Mouse (Mus musculus): ENCODE results near the gene Nol7. TPM values are rescaled to one million over a fixed set of nuclear protein-coding genes. Genes with fewer than 3 reads are reported as not detected.

Nol7 gene
- polyA plus RNA-seq (2012; rRNA removed): 62.1 and 83.8 TPM in 2 replicates

DNA sequence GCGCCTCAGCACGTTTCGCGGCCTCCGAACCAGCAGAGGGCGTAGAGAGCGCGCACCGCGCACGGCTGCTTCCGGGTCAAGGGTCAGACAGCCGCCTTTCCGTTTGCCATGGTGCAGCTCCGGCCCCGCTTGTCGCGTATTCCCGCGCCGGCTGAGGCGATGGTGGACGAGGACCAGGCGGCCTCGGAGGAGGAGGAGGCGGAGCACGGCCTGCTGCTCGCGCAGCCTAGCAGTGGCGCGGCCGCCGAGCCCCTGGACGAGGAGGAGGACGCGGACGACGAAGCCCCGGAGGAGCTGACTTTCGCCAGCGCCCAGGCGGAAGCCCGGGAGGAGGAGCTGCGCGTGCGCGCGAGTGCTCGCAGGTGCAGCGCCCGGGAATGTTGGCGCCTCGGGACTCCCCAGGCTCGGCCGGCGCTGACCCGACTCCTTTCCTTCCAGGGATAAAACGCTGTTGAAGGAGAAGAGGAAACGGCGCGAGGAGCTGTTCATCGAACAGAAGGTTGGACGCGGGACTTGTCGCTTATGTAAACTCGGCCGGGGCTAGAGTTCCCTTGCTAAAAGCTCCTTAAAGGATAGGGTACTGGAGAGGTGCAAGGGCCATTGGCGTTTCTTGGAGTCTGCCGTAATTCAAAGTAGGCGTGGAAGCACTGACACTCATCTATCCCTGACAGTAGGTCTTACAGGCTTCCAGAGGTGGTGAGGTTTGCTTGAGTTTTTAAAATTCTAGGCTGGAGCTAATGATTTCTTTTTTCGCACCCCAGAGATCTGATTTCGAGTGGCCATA, at the start of gene Nol7:
Nol7 (plus strand) TSS at position 94 of the 784 bp plus-strand sequence.
- TF ChIP-seq CTCF (IDR thresholded peaks at IDR 0.05; ENCODE audit: extremely low read depth, insufficient read depth, insufficient read length, insufficient replicate concordance) (peak; percentile 88), POLR2A (IDR thresholded peaks at IDR 0.05; ENCODE audit: low read depth, low read length) (peak; percentile 75)
- H3K27me3 ChIP-seq (ENCODE audit: control insufficient read depth, insufficient read depth, low read length): no peaks in the 10 kb centered on the region
- peak within 1 kb of the TSS; percentile 99 for H3K27ac ChIP-seq (ENCODE audit: insufficient read depth, low read length)
- H3K36me3 ChIP-seq (ENCODE audit: control insufficient read depth, insufficient read depth, low read length): peaks cover 14% of the 10 kb centered on the region
- H3K4me1 ChIP-seq (ENCODE audit: control insufficient read depth, insufficient read depth, insufficient read length): peaks cover 5% of the 10 kb centered on the region
- peak; percentile 88 to 90 for DNase-seq (ENCODE audit: low read depth in 1 of 2, low spot score in 2 of 2)
- WGBS: under 1% methylated on average over 70 of the region's 72 CpGs
- H3K4me3 ChIP-seq (ENCODE audit: extremely low read depth, insufficient read depth, insufficient read length): peak within 1 kb of the TSS; percentile 100

DNA sequence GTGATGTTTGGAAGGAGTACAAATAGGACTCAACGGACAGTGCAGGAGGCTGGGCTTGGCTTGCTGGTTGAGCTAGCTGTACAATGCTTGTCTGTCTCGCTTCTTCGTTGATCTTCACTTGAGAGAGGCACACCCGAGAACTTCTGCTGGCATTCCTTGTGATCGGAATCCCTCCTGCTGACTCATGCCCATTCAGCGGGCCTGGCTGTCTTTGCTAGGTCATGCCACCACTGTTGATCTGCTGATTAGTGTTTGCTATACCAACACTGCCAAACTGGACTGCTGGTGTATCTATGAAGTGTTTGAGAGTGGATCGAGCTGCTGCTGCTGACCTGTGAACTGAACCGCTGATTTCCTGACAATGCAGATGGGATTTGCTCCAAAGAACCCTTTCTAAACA, 48.8 kb upstream of the Nol7 start:
- no peak for TF ChIP-seq POLR2A (IDR thresholded peaks at IDR 0.05; ENCODE audit: low read depth, low read length)
- TF ChIP-seq CTCF (IDR thresholded peaks at IDR 0.05; ENCODE audit: extremely low read depth, insufficient read depth, insufficient read length, insufficient replicate concordance): no peak
- H3K4me1 ChIP-seq (ENCODE audit: control insufficient read depth, insufficient read depth, insufficient read length): peaks cover 3% of the 10 kb centered on the region; the same call in 1 of the 2 replicates
- no peak for DNase-seq (ENCODE audit: low read depth in 1 of 2, low spot score in 2 of 2)
- H3K27me3 ChIP-seq (ENCODE audit: control insufficient read depth, insufficient read depth, low read length): no peaks in the 10 kb centered on the region
- no peak overlapping the region for H3K27ac ChIP-seq (ENCODE audit: insufficient read depth, low read length)
- H3K4me3 ChIP-seq (ENCODE audit: extremely low read depth, insufficient read depth, insufficient read length): no peak overlapping the region
- no peaks in the 10 kb centered on the region for H3K36me3 ChIP-seq (ENCODE audit: control insufficient read depth, insufficient read depth, low read length)
- 85% methylated on average over 8 of the region's 8 CpGs for WGBS

DNA sequence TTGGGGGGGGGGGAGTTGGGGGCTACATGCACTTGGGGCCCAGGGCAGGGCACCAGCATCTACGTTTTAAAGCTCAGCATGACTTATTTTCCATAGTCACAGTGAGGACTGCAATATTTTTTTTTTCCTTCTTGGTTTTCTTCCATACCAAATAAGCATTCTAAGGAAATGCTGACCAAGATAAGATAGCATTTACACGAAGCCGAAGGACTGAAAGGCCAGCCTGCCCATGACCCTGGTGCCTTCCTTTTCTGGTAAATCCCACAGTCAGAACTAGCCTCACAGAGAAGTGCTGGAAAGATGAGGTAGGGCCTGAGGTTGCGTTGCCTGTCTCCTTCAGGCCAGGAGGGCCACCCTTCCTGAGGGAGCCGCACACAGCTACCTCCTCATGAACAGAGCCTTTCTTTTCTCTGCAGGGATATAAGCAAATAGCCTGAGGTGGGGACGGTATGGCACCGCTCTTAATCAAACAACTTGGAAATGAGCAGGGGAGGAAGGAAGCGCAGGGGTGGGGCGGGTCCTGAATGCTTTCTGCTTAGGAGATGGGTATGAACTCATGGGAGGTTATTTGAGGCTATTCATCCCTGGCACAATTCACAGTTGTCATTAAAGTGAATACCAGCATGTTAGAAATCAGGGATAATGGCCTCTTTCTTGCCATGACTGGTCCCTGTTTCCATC, 47.6 kb upstream of the Nol7 start:
- Histone ChIP-seq H3K4me1 (ENCODE audit: control insufficient read depth, insufficient read depth, insufficient read length) (peaks cover 3% of the 10 kb centered on the region; the same call in 1 of the 2 replicates), H3K36me3 (ENCODE audit: control insufficient read depth, insufficient read depth, low read length) (no peaks in the 10 kb centered on the region), H3K27me3 (ENCODE audit: control insufficient read depth, insufficient read depth, low read length) (no peaks in the 10 kb centered on the region), H3K27ac (ENCODE audit: insufficient read depth, low read length) (no peak overlapping the region; the same call in 1 of the 2 replicates), H3K4me3 (ENCODE audit: extremely low read depth, insufficient read depth, insufficient read length) (no peak overlapping the region)
- no peak for DNase-seq (ENCODE audit: low read depth in 1 of 2, low spot score in 2 of 2)
- TF ChIP-seq POLR2A (IDR thresholded peaks at IDR 0.05; ENCODE audit: low read depth, low read length) (no peak), CTCF (IDR thresholded peaks at IDR 0.05; ENCODE audit: extremely low read depth, insufficient read depth, insufficient read length, insufficient replicate concordance) (no peak)
- WGBS: 75% methylated on average over 9 of the region's 9 CpGs

DNA sequence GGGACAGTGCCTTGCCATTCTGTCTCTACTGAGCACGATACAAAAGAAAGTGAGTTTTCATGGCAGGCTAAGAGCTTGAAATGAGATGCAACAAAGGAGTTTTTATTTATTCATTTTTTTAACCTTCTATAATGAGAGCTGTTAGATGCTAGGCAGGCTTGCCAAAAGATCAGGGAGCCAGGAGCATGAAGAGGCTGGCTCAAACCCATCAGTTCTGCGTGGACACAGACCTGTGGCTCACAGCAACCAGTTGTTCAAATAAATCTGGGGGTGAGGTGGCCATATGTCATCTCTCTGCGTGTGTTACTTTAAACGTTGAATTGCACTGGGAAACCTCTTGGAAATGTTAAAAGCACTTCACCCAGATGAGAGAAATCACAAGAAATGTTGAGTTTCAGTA, 44.8 kb upstream of the Nol7 start:
- TF ChIP-seq POLR2A (IDR thresholded peaks at IDR 0.05; ENCODE audit: low read depth, low read length): no peak
- TF ChIP-seq CTCF (IDR thresholded peaks at IDR 0.05; ENCODE audit: extremely low read depth, insufficient read depth, insufficient read length, insufficient replicate concordance): no peak

DNA sequence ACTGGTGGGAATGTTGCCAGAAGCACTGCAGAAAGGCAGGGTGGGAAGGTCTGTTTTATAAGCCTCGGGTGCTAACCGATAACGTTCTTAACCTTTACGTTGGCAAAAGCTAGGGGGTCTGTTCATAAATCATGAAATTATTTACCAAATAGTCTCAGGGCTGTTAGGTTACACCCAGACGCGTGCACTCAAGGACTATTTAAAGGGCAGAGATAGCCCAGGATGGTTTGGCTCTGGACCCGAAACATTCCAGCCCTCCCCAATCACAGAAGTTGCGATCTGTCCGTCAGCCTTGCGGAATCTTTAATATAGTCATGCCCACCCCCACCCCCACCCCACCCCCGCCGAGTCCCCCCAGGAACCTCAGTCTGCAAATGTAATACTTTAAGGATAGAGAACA, 43.8 kb upstream of the Nol7 start:
- no peak overlapping the region for H3K4me3 ChIP-seq (ENCODE audit: extremely low read depth, insufficient read depth, insufficient read length)
- H3K36me3 ChIP-seq (ENCODE audit: control insufficient read depth, insufficient read depth, low read length): no peaks in the 10 kb centered on the region
- no peaks in the 10 kb centered on the region for H3K27me3 ChIP-seq (ENCODE audit: control insufficient read depth, insufficient read depth, low read length)
- no peak for DNase-seq (ENCODE audit: low read depth in 1 of 2, low spot score in 2 of 2)
- no peaks in the 10 kb centered on the region for H3K4me1 ChIP-seq (ENCODE audit: control insufficient read depth, insufficient read depth, insufficient read length)
- H3K27ac ChIP-seq (ENCODE audit: insufficient read depth, low read length): no peak overlapping the region
- TF ChIP-seq POLR2A (IDR thresholded peaks at IDR 0.05; ENCODE audit: low read depth, low read length) (no peak), CTCF (IDR thresholded peaks at IDR 0.05; ENCODE audit: extremely low read depth, insufficient read depth, insufficient read length, insufficient replicate concordance) (no peak)
- 87% methylated on average over 12 of the region's 12 CpGs for WGBS

More for the DNA sequence above, 44.8 kb upstream of the Nol7 start:
- Histone ChIP-seq H3K36me3 (ENCODE audit: control insufficient read depth, insufficient read depth, low read length) (no peaks in the 10 kb centered on the region), H3K27me3 (ENCODE audit: control insufficient read depth, insufficient read depth, low read length) (no peaks in the 10 kb centered on the region), H3K4me3 (ENCODE audit: extremely low read depth, insufficient read depth, insufficient read length) (no peak overlapping the region), H3K4me1 (ENCODE audit: control insufficient read depth, insufficient read depth, insufficient read length) (no peaks in the 10 kb centered on the region), H3K27ac (ENCODE audit: insufficient read depth, low read length) (no peak overlapping the region)
- DNase-seq (ENCODE audit: low read depth in 1 of 2, low spot score in 2 of 2): no peak
- WGBS: 79% methylated on average over 4 of the region's 4 CpGs

DNA sequence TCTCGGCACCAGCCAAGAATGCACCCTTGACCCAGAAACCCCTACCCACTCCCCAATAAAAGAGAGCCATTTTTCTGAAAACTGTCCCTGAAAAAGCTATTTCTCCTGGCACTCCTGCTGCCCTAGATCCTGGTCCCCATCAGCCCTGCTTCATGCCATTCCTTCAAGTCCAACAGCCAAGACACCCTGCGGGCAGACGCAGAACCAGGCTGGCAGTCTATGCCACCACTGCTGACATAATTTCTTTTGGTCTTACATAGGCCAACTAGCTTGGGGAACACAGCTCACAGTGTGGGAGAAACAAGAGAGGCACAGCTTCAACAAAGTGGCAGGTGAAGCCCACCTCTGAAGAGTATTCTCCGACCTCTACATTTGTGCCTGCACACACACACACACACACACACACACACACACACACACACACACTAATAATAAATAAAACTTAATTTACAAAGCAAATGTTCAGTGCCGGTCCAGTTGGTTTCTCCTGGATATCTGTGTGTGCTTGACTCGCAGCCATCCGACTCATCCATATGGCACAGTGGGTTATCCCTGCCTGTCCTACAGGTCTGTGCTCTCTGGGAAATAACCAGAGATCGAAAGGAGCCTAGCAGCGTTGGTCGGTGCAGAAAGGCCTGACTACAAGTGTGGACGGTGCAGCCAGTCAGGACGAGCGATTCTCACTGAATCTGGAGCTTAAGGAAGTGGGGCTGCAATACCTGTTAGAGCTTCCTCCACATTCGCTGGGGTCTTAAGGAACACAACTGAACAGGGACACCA, 41.7 kb upstream of the Nol7 start:
- TF ChIP-seq CTCF (IDR thresholded peaks at IDR 0.05; ENCODE audit: extremely low read depth, insufficient read depth, insufficient read length, insufficient replicate concordance): no peak
- no peak for TF ChIP-seq POLR2A (IDR thresholded peaks at IDR 0.05; ENCODE audit: low read depth, low read length)
- Histone ChIP-seq H3K36me3 (ENCODE audit: control insufficient read depth, insufficient read depth, low read length) (no peaks in the 10 kb centered on the region), H3K4me3 (ENCODE audit: extremely low read depth, insufficient read depth, insufficient read length) (no peak overlapping the region), H3K4me1 (ENCODE audit: control insufficient read depth, insufficient read depth, insufficient read length) (no peaks in the 10 kb centered on the region), H3K27me3 (ENCODE audit: control insufficient read depth, insufficient read depth, low read length) (no peaks in the 10 kb centered on the region), H3K27ac (ENCODE audit: insufficient read depth, low read length) (no peak overlapping the region)
- DNase-seq (ENCODE audit: low read depth in 1 of 2, low spot score in 2 of 2): no peak
- WGBS: 92% methylated on average over 14 of the region's 14 CpGs

Measured in spleen, adult 2 months (tissue).